Mouse (Mus musculus) MEL (cell line): Measurements from ENCODE around the gene Ddx42. TPM values are rescaled to one million over a fixed set of nuclear protein-coding genes. Genes with fewer than 3 reads are reported as not detected.

Source experiments
- DNase-seq: peaks from one replicate; pipeline ENCODE4 v3.0.0; 2011; ENCODE audit warnings: low read depth, low spot score
- H3K27ac ChIP-seq: 2 replicates; pipeline ENCODE4 v1.5.1; 2012; ENCODE audit warnings: low read depth, mild to moderate bottlenecking, control low read depth, low read length, moderate library complexity; ENCODE audit not compliant: control insufficient read depth
- H3K27me3 ChIP-seq, 2 experiments: fragments of 150-350 bp in 1 of 2; sonication (generic) in 1 of 2; 2 replicates each; pipeline ENCODE4 v1.6.1; 2012; ENCODE audit warnings: low read length in 2 of 2, mild to moderate bottlenecking in 2 of 2, improper control_type of control experiment in 1 of 2, moderate library complexity in 1 of 2; ENCODE audit not compliant: insufficient read depth in 2 of 2, control insufficient read depth in 1 of 2
- H3K36me3 ChIP-seq, 2 experiments: 2 replicates each; pipeline ENCODE4 v1.6.1; 2012 to 2014; ENCODE audit warnings: low read length in 2 of 2, improper control_type of control experiment in 1 of 2, inconsistent platforms in 1 of 2, mild to moderate bottlenecking in 1 of 2; ENCODE audit not compliant: insufficient read depth in 2 of 2, control insufficient read depth in 1 of 2
- H3K4me1 ChIP-seq, 2 experiments: fragments of 150-350 bp in 1 of 2; sonication (generic) in 1 of 2; 2 replicates each; pipeline ENCODE4 v1.6.1; 2012; ENCODE audit warnings: low read length in 2 of 2, improper control_type of control experiment in 1 of 2, mild to moderate bottlenecking in 1 of 2; ENCODE audit not compliant: insufficient read depth in 2 of 2, control insufficient read depth in 1 of 2
- H3K4me3 ChIP-seq, 2 experiments: fragments of 150-350 bp in 1 of 2; sonication (generic) in 1 of 2; 2 replicates each; pipeline ENCODE4 v1.5.1; 2012; ENCODE audit warnings: low read depth in 2 of 2, low read length in 2 of 2, mild to moderate bottlenecking in 2 of 2, moderate library complexity in 2 of 2, control low read depth in 1 of 2, improper control_type of control experiment in 1 of 2; ENCODE audit not compliant: control insufficient read depth in 1 of 2, insufficient read depth in 1 of 2
- H3K79me2 ChIP-seq: 2 replicates; pipeline ENCODE4 v1.6.1; 2012; ENCODE audit warnings: mild to moderate bottlenecking, low read length, moderate library complexity; ENCODE audit not compliant: control insufficient read depth, poor library complexity, insufficient read depth
- H3K9ac ChIP-seq: 2 replicates; pipeline ENCODE4 v1.6.1; 2012; ENCODE audit warnings: low read depth, mild to moderate bottlenecking, control low read depth, low read length, moderate library complexity; ENCODE audit not compliant: control insufficient read depth, poor library complexity, severe bottlenecking
- H3K9me3 ChIP-seq: fragments of 150-350 bp; sonication (generic); replicated peaks from 2 replicates; pipeline ENCODE4 v1.6.1; 2012; ENCODE audit warnings: mild to moderate bottlenecking, low read length, improper control_type of control experiment, moderate library complexity; ENCODE audit not compliant: insufficient read depth
- BHLHE40 ChIP-seq: IDR thresholded peaks from 2 replicates; pipeline ENCODE4 v1.6.1; 2012; ENCODE audit warnings: low read depth, mild to moderate bottlenecking, inconsistent platforms, low read length, improper control_type of control experiment, borderline replicate concordance
- CHD1 ChIP-seq: IDR thresholded peaks from 2 replicates; pipeline ENCODE4 v1.6.1; 2012; ENCODE audit warnings: low read depth, mild to moderate bottlenecking, inconsistent platforms, low read length, improper control_type of control experiment
- CHD2 ChIP-seq: IDR thresholded peaks from 2 replicates; pipeline ENCODE4 v1.6.1; 2011; ENCODE audit warnings: low read length, improper control_type of control experiment
- EP300 ChIP-seq, 2 experiments: IDR thresholded peaks; 2 replicates each; pipeline ENCODE4 v1.6.1; 2011; ENCODE audit warnings: improper control_type of control experiment in 2 of 2, low read length in 2 of 2, low read depth in 1 of 2, mild to moderate bottlenecking in 1 of 2
- ETS1 ChIP-seq: IDR thresholded peaks from 2 replicates; pipeline ENCODE4 v1.6.1; 2012; ENCODE audit warnings: low read depth, mild to moderate bottlenecking, inconsistent platforms, low read length, improper control_type of control experiment, moderate library complexity
- GABPA ChIP-seq: IDR thresholded peaks from 2 replicates; pipeline ENCODE4 v1.6.1; 2012; ENCODE audit warnings: low read depth, mild to moderate bottlenecking, inconsistent platforms, low read length, improper control_type of control experiment, moderate library complexity
- GATA1 ChIP-seq: IDR thresholded peaks from 2 replicates; pipeline ENCODE4 v1.6.1; 2011; ENCODE audit warnings: low read depth, low read length, improper control_type of control experiment
- MXI1 ChIP-seq: IDR thresholded peaks from 2 replicates; pipeline ENCODE4 v1.6.1; 2011; ENCODE audit warnings: mild to moderate bottlenecking, low read depth, low read length, improper control_type of control experiment
- MYB ChIP-seq: IDR thresholded peaks from 2 replicates; pipeline ENCODE4 v1.6.1; 2011; ENCODE audit warnings: mild to moderate bottlenecking, low read depth, low read length, improper control_type of control experiment
- NRF1 ChIP-seq: IDR thresholded peaks from 2 replicates; pipeline ENCODE4 v1.6.1; 2014; ENCODE audit warnings: low read depth, mild to moderate bottlenecking, inconsistent platforms, low read length, improper control_type of control experiment, moderate library complexity; ENCODE audit not compliant: poor library complexity, insufficient read depth, severe bottlenecking
- POLR2A ChIP-seq, 2 experiments: IDR thresholded peaks; 2 replicates each; pipeline ENCODE4 v1.6.1; 2011 to 2012; ENCODE audit warnings: low read length in 2 of 2, mild to moderate bottlenecking in 2 of 2, control low read depth in 1 of 2, improper control_type of control experiment in 1 of 2, low read depth in 1 of 2, moderate library complexity in 1 of 2; ENCODE audit not compliant: control insufficient read depth in 1 of 2, insufficient read depth in 1 of 2, poor library complexity in 1 of 2
- POLR2AphosphoS5 ChIP-seq: IDR thresholded peaks from 2 replicates; pipeline ENCODE4 v1.6.1; 2012; ENCODE audit warnings: low read depth, borderline replicate concordance, mild to moderate bottlenecking, inconsistent platforms, low read length, moderate library complexity, mixed read lengths
- RAD21 ChIP-seq: IDR thresholded peaks from 2 replicates; pipeline ENCODE4 v1.6.1; 2011; ENCODE audit warnings: mild to moderate bottlenecking, low read depth, low read length, improper control_type of control experiment
- RCOR1 ChIP-seq: IDR thresholded peaks from 2 replicates; pipeline ENCODE4 v1.6.1; 2012; ENCODE audit warnings: low read depth, mild to moderate bottlenecking, inconsistent platforms, low read length, improper control_type of control experiment
- SMC3 ChIP-seq: IDR thresholded peaks from 2 replicates; pipeline ENCODE4 v1.6.1; 2011; ENCODE audit warnings: low read depth, low read length, improper control_type of control experiment
- TBP ChIP-seq: IDR thresholded peaks from 2 replicates; pipeline ENCODE4 v1.8.0; 2011; ENCODE audit warnings: low read depth, low read length, improper control_type of control experiment
- UBTF ChIP-seq: IDR thresholded peaks from 2 replicates; pipeline ENCODE4 v1.6.1; 2012; ENCODE audit warnings: low read depth, mild to moderate bottlenecking, inconsistent platforms, low read length, improper control_type of control experiment, moderate library complexity, borderline replicate concordance; ENCODE audit not compliant: insufficient read depth
- USF1 ChIP-seq: IDR thresholded peaks from 2 replicates; pipeline ENCODE4 v1.6.1; 2014; ENCODE audit warnings: low read depth, mild to moderate bottlenecking, inconsistent platforms, low read length, improper control_type of control experiment, moderate library complexity
- ZNF384 ChIP-seq: IDR thresholded peaks from 2 replicates; pipeline ENCODE4 v1.6.1; 2012; ENCODE audit warnings: low read depth, mild to moderate bottlenecking, inconsistent platforms, low read length, improper control_type of control experiment
- polyA plus RNA-seq, 2 experiments: library from polyadenylated mRNA; stranded (reverse) in 1 of 2; unstranded in 1 of 2; fragments of >175 nt in 1 of 2; fragments of >200 nt in 1 of 2; gene quantifications; 2 replicates each; pipeline versions ENCODE4 v1.2.1 to v1.2.4; 2012; ENCODE audit warnings: low replicate concordance in 2 of 2, low read depth in 1 of 2; ENCODE audit not compliant: insufficient read length in 2 of 2, insufficient read depth in 1 of 2, missing spikeins in 1 of 2
- total RNA-seq: library from RNA; depleted of rRNA; stranded (reverse); fragments of 300-350 nt; gene quantifications from 2 replicates; pipeline ENCODE4 v1.2.3, GENCODE M21; 2012; rRNA removed

Ddx42 gene
- total and polyA plus RNA-seq, 3 experiments, result 56.1 to 57.7 TPM; not detected in 1

- Histone ChIP-seq H3K27me3 (no peaks in the 10 kb centered on the region), H3K36me3 (no peaks in the 10 kb centered on the region), H3K27ac (no peak overlapping the region)
- DNase-seq, result no peak
- TF ChIP-seq MYB (no peak), SMC3 (no peak), POLR2A (IDR thresholded peaks at IDR 0.05; ENCODE audit: control insufficient read depth in 1 of 2, insufficient read depth in 1 of 2, low read depth in 1 of 2, low read length in 2 of 2, poor library complexity in 1 of 2) (no peak), UBTF (no peak), CHD1 (no peak), GABPA (no peak), TBP (no peak), POLR2AphosphoS5 (no peak), RCOR1 (no peak), CHD2 (no peak), USF1 (no peak)
- TF ChIP-seq, all 39 proteins: peak for 0
- no peak overlapping the region for H3K4me3 ChIP-seq
- H3K9me3 ChIP-seq, result no peaks in the 10 kb centered on the region
- H3K4me1 ChIP-seq, result no peaks in the 10 kb centered on the region
- no peak overlapping the region for H3K9ac ChIP-seq
- no peaks in the 10 kb centered on the region for H3K79me2 ChIP-seq
Observed at GRCm38 (mm10) chr11:106290376-106290775, 73.7 kb downstream of the Ddx42 start.

- Histone ChIP-seq H3K4me3 (no peak overlapping the region), H3K36me3 (no peaks in the 10 kb centered on the region), H3K27ac (no peak overlapping the region), H3K4me1 (no peaks in the 10 kb centered on the region), H3K79me2 (no peaks in the 10 kb centered on the region), H3K9me3 (no peaks in the 10 kb centered on the region), H3K27me3 (no peaks in the 10 kb centered on the region), H3K9ac (no peak overlapping the region)
- DNase-seq, result no peak
- no peak for TF ChIP-seq ETS1
- no peak for TF ChIP-seq NRF1
- TF ChIP-seq GABPA, result no peak
- no peak for TF ChIP-seq ZNF384
- TF ChIP-seq EP300 (IDR thresholded peaks at IDR 0.05; ENCODE audit: low read depth in 1 of 2, low read length in 2 of 2), result no peak
- no peak for TF ChIP-seq BHLHE40
- TF ChIP-seq SMC3, result no peak
- TF ChIP-seq MXI1, result no peak
- no peak for TF ChIP-seq GATA1
- no peak for TF ChIP-seq RCOR1
- TF ChIP-seq RAD21, result no peak
- TF ChIP-seq UBTF, result no peak
Observed at GRCm38 (mm10) chr11:106291861-106292260, 75.1 kb downstream of the Ddx42 start.

Other genes with a start within 250 kb of the Ddx42 start
- gene Ace, start 249.0 kb upstream of the Ddx42 start, total RNA-seq, result not detected in 2 replicates
- not detected for gene Ace, start 249.0 kb upstream of the Ddx42 start, polyA plus RNA-seq
- not detected in 2 replicates for gene Ace3, start 222.3 kb upstream of the Ddx42 start, total RNA-seq
- gene Ace3, start 222.3 kb upstream of the Ddx42 start, polyA plus RNA-seq, result not detected
- 0.04 TPM in 1 of 2 replicates, not detected in the other for gene Kcnh6, start 208.8 kb upstream of the Ddx42 start, total RNA-seq
- gene Kcnh6, start 208.8 kb upstream of the Ddx42 start, polyA plus RNA-seq, result under 1 TPM in 1 of 2 experiments, not detected in 1; 0.07 TPM
- gene Dcaf7, start 180.1 kb upstream of the Ddx42 start, total RNA-seq, result 77.4 and 86.9 TPM in 2 replicates
- gene Dcaf7, start 180.1 kb upstream of the Ddx42 start, polyA plus RNA-seq, result 10 to 100 TPM; 65.5 to 88.2 TPM
- gene Taco1, start 150.9 kb upstream of the Ddx42 start, total RNA-seq, result 33.3 and 35.0 TPM in 2 replicates
- 10 to 100 TPM in 1 of 2 experiments, not detected in 1; 33.1 TPM for gene Taco1, start 150.9 kb upstream of the Ddx42 start, polyA plus RNA-seq
- gene Map3k3, start 132.3 kb upstream of the Ddx42 start, total RNA-seq, result 10.5 and 14.6 TPM in 2 replicates
- gene Map3k3, start 132.3 kb upstream of the Ddx42 start, polyA plus RNA-seq, result 10 to 100 TPM in 1 of 2 experiments, not detected in 1; 14.3 TPM
- gene Gm10840, start 56.1 kb upstream of the Ddx42 start, total RNA-seq, result not detected in 2 replicates
- gene Gm10840, start 56.1 kb upstream of the Ddx42 start, polyA plus RNA-seq, result not detected
- gene Limd2, start 56.1 kb upstream of the Ddx42 start, total RNA-seq, result 58.6 and 103 TPM in 2 replicates
- gene Limd2, start 56.1 kb upstream of the Ddx42 start, polyA plus RNA-seq, result 100 to 1,000 TPM in 1 of 2 experiments, not detected in 1; 201 TPM
- gene Strada, start 14.8 kb upstream of the Ddx42 start, total RNA-seq, result 25.5 and 27.4 TPM in 2 replicates
- gene Strada, start 14.8 kb upstream of the Ddx42 start, polyA plus RNA-seq, result 10 to 100 TPM in 1 of 2 experiments, not detected in 1; 39.8 TPM
- 51.6 and 51.8 TPM in 2 replicates for gene Ccdc47, start 582 bp upstream of the Ddx42 start, total RNA-seq
- gene Ccdc47, start 582 bp upstream of the Ddx42 start, polyA plus RNA-seq, result 100 to 1,000 TPM in 1 of 2 experiments, 10 to 100 TPM in 1; 47.6 to 145 TPM
- gene Ftsj3, start 39.2 kb downstream of the Ddx42 start, total RNA-seq, result 268 and 308 TPM in 2 replicates
- gene Ftsj3, start 39.2 kb downstream of the Ddx42 start, polyA plus RNA-seq, result 100 to 1,000 TPM in 1 of 2 experiments, not detected in 1; 205 TPM
- 426 and 451 TPM in 2 replicates for gene Psmc5, start 39.2 kb downstream of the Ddx42 start, total RNA-seq
- 100 to 1,000 TPM; 112 to 290 TPM for gene Psmc5, start 39.2 kb downstream of the Ddx42 start, polyA plus RNA-seq
- gene Smarcd2, start 56.0 kb downstream of the Ddx42 start, total RNA-seq, result 116 and 131 TPM in 2 replicates
- gene Smarcd2, start 56.0 kb downstream of the Ddx42 start, polyA plus RNA-seq, result 100 to 1,000 TPM in 1 of 2 experiments, not detected in 1; 123 TPM
- 4.3 and 4.6 TPM in 2 replicates for gene Tcam1, start 59.7 kb downstream of the Ddx42 start, total RNA-seq
- gene Tcam1, start 59.7 kb downstream of the Ddx42 start, polyA plus RNA-seq, result 1 to 10 TPM in 1 of 2 experiments, not detected in 1; 8.9 TPM
- not detected in 2 replicates for gene Gh, start 84.9 kb downstream of the Ddx42 start, total RNA-seq
- gene Gh, start 84.9 kb downstream of the Ddx42 start, polyA plus RNA-seq, result under 1 TPM in 1 of 2 experiments, not detected in 1; 0.08 TPM
- 0.36 and 0.54 TPM in 2 replicates for gene Cd79b, start 97.8 kb downstream of the Ddx42 start, total RNA-seq
- gene Cd79b, start 97.8 kb downstream of the Ddx42 start, polyA plus RNA-seq, result 1 to 10 TPM in 1 of 2 experiments, not detected in 1; 2.4 TPM
- 0.15 and 0.16 TPM in 2 replicates for gene Scn4a, start 136.4 kb downstream of the Ddx42 start, total RNA-seq
- under 1 TPM in 1 of 2 experiments, not detected in 1; 0.04 TPM for gene Scn4a, start 136.4 kb downstream of the Ddx42 start, polyA plus RNA-seq
- not detected in 2 replicates for gene Prr29, start 148.5 kb downstream of the Ddx42 start, total RNA-seq
- gene Prr29, start 148.5 kb downstream of the Ddx42 start, polyA plus RNA-seq, result under 1 TPM in 1 of 2 experiments, not detected in 1; 0.61 TPM
- 58.1 and 82.7 TPM in 2 replicates for gene Icam2, start 171.1 kb downstream of the Ddx42 start, total RNA-seq
- 10 to 100 TPM in 1 of 2 experiments, not detected in 1; 49.6 TPM for gene Icam2, start 171.1 kb downstream of the Ddx42 start, polyA plus RNA-seq